Comparison of ENCODE assay signal across 25 mouse cellular contexts in the genomic region with DNA sequence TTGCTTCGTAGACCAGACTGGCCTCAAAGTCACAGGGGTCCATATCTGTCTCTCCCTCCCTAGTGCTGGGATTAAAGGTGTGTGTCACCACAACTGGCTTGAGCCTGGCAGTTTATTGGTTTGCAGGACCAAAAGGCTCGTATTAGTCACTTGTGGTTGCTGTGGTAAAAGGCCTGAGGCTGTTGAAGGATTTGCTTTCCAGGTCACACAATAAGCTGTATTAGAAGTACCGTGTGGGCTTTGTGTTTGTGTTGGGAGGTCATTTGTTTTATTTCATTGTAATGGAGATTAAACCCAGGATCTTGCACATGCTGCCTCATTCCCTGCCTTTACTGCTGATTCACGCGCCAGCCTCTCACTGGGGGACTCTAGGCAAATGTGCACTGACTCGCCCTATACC. TPM values are rescaled to one million over a fixed set of nuclear protein-coding genes. Genes with fewer than 3 reads are reported as not detected.
DNase-seq lines count a peak whose midpoint lies in the region; ATAC-seq and TF ChIP-seq lines count a peak whose summit lies in the region.
"Had no signal": no experiment of that assay in that cellular context is flagged by ENCODE, and none has a peak within 500 bp of the region (broad histone marks: within the 10 kb centered on the region; RNA-seq: fewer than 3 reads in every experiment).

No protein-coding gene starts in this region.

- no peak for TF ChIP-seq CTCF in liver, adult 2 months (IDR thresholded peaks at IDR 0.05; ENCODE audit: low read depth, low read length)

- H3K4me1 ChIP-seq in liver, adult 2 months (ENCODE audit: control insufficient read depth, insufficient read depth, low read length): peaks cover 6% of the 10 kb centered on the region; the same call in 1 of the 2 replicates
- no peaks in the 10 kb centered on the region for H3K4me1 ChIP-seq in intestine, embryonic 16.5 days (ENCODE audit: control insufficient read depth, insufficient read depth, low read length)
- H3K4me1 ChIP-seq: heart, embryonic 13.5 days; hindbrain, embryonic 15.5 days had no signal

- no peaks in the 10 kb centered on the region for H3K36me3 ChIP-seq in liver, adult 2 months (ENCODE audit: control insufficient read depth, insufficient read depth, low read length)
- no peaks in the 10 kb centered on the region for H3K36me3 ChIP-seq in intestine, embryonic 16.5 days (ENCODE audit: control insufficient read depth, insufficient read depth, low read length)
- H3K36me3 ChIP-seq: forebrain, embryonic 10.5 days; heart, embryonic 13.5 days; hindbrain, embryonic 15.5 days had no signal

- no peaks in the 10 kb centered on the region for H3K27me3 ChIP-seq in liver, adult 2 months (ENCODE audit: control insufficient read depth, insufficient read depth, low read length)
- H3K27me3 ChIP-seq in intestine, embryonic 16.5 days (replicated peaks; ENCODE audit: control insufficient read depth, insufficient read depth, low read length): no peaks in the 10 kb centered on the region
- H3K27me3 ChIP-seq: heart, embryonic 13.5 days; hindbrain, embryonic 15.5 days had no signal

- WGBS in liver, adult 2 months: 89% methylated on average over 6 of the region's 6 CpGs
- 74% methylated on average over 6 of the region's 6 CpGs for WGBS in intestine, embryonic 16.5 days

- H3K9me3 ChIP-seq in intestine, embryonic 16.5 days (ENCODE audit: control insufficient read depth, low read length): no peaks in the 10 kb centered on the region
- H3K9me3 ChIP-seq: forebrain, embryonic 10.5 days; heart, embryonic 13.5 days; hindbrain, embryonic 15.5 days had no signal

- H3K4me2 ChIP-seq in intestine, embryonic 16.5 days (ENCODE audit: low read depth, low read length): no peak overlapping the region
- H3K4me2 ChIP-seq: heart, embryonic 13.5 days; hindbrain, embryonic 15.5 days had no signal

- no peak overlapping the region for H3K9ac ChIP-seq in liver, adult 2 months (ENCODE audit: low read depth, low read length)
- no peak overlapping the region for H3K9ac ChIP-seq in intestine, embryonic 16.5 days (ENCODE audit: low read depth, low read length)
- H3K9ac ChIP-seq: heart, embryonic 13.5 days; hindbrain, embryonic 15.5 days had no signal

- peak overlapping the region; percentile 59 for H3K27ac ChIP-seq in liver, adult 2 months (replicated peaks; ENCODE audit: insufficient read depth, low read depth, low read length)
- H3K27ac ChIP-seq in intestine, embryonic 16.5 days (ENCODE audit: low read length): no peak overlapping the region
- H3K27ac ChIP-seq: forebrain, embryonic 10.5 days; gastrocnemius, adult 2 months; heart, embryonic 13.5 days; hindbrain, embryonic 15.5 days had no signal

- no peak for TF ChIP-seq POLR2A in liver, adult 2 months (IDR thresholded peaks at IDR 0.05; ENCODE audit: extremely low read depth, insufficient read depth, low read length)

- H3K4me3 ChIP-seq in liver, adult 2 months (ENCODE audit: insufficient read depth, low read depth, low read length): no peak overlapping the region
- no peak overlapping the region for H3K4me3 ChIP-seq in intestine, embryonic 16.5 days (ENCODE audit: low read length)
- H3K4me3 ChIP-seq: forebrain, embryonic 10.5 days; gastrocnemius, adult 2 months; heart, embryonic 13.5 days; hindbrain, embryonic 15.5 days had no signal

- no peak for ATAC-seq in intestine, embryonic 16.5 days
- ATAC-seq: activated CD4-positive, CD25-positive, alpha-beta regulatory T cell, adult 4 months; CD4-positive, CD25-positive, alpha-beta regulatory T cell, adult 4 months; forebrain, embryonic 14.5 days had no signal

- no peak for DNase-seq in liver, adult 2 months (ENCODE audit: extremely low read depth, low read depth, low spot score)
- DNase-seq in liver (no peak), 416B (ENCODE audit: low read depth) (peak; percentile 71)
- DNase-seq in Muller cell, postnatal 12 days (ENCODE audit: inconsistent ontology term): peak; percentile 21
- DNase-seq in fat pad, adult 2 months (ENCODE audit: extremely low read depth, low read depth, low spot score): peak; percentile 56
- no peak for DNase-seq in thymus, postnatal 36 days
- DNase-seq in kidney, postnatal 14 days: no peak
- DNase-seq: adrenal gland, postnatal 14 days; cerebellum, adult 18-20 months; cerebellum, adult 9-11 months; cerebellum, postnatal 36 days; gastrocnemius, adult 2 months; gastrocnemius, postnatal 25 days; heart, adult 11 months; heart, postnatal 36 days had no signal

- no peaks in the 10 kb centered on the region for H3K79me2 ChIP-seq in liver, adult 2 months (ENCODE audit: control insufficient read depth, insufficient read depth, low read length)

RNA-seq across cellular contexts. Expression of gene Acp7, which starts 14.2 kb away (rescaled TPM):
- total RNA-seq in liver, adult 2 months (2014; rRNA removed): not detected in 2 replicates
- polyA plus RNA-seq in liver, adult 2 months (2012; rRNA removed): not detected in 2 replicates
- polyA plus RNA-seq in intestine, embryonic 16.5 days (2015; fragmentation: Nextera tagmentation; extraction: Ambion mirVana): not detected in 2 replicates
- total RNA-seq: adrenal gland, adult 18-20 months; adrenal gland, postnatal 14 days; gastrocnemius, adult 2 months; gastrocnemius, postnatal 25 days; heart, postnatal 36 days had no signal
- polyA plus RNA-seq: activated CD4-positive, CD25-positive, alpha-beta regulatory T cell, adult 4 months; CD4-positive, CD25-positive, alpha-beta regulatory T cell, adult 4 months; forebrain, embryonic 10.5 days; forebrain, embryonic 14.5 days; heart, embryonic 13.5 days; heart, postnatal 0 days; hindbrain, embryonic 11.5 days had no signal

RNA-seq across cellular contexts. Expression of gene Fbxo27, which starts 47.3 kb away (rescaled TPM):
- not detected in 2 replicates for total RNA-seq in liver, adult 2 months (2014; rRNA removed)
- 0.16 and 0.19 TPM in 2 replicates for polyA plus RNA-seq in liver, adult 2 months (2012; rRNA removed)
- polyA plus RNA-seq in intestine, embryonic 16.5 days (2015; fragmentation: Nextera tagmentation; extraction: Ambion mirVana): 2.1 and 3.0 TPM in 2 replicates

RNA-seq across cellular contexts. Expression of gene Pak4, which starts 47.4 kb away (rescaled TPM):
- 4.0 and 7.0 TPM in 2 replicates for total RNA-seq in liver, adult 2 months (2014; rRNA removed)
- polyA plus RNA-seq in liver, adult 2 months (2012; rRNA removed): 14.9 TPM in 2 replicates
- 51.2 and 55.4 TPM in 2 replicates for polyA plus RNA-seq in intestine, embryonic 16.5 days (2015; fragmentation: Nextera tagmentation; extraction: Ambion mirVana)

RNA-seq across cellular contexts. Expression of gene Samd4b, which starts 47.4 kb away (rescaled TPM):
- total RNA-seq in liver, adult 2 months (2014; rRNA removed): 4.1 and 6.9 TPM in 2 replicates
- polyA plus RNA-seq in liver, adult 2 months (2012; rRNA removed): 25.7 and 27.0 TPM in 2 replicates
- polyA plus RNA-seq in intestine, embryonic 16.5 days (2015; fragmentation: Nextera tagmentation; extraction: Ambion mirVana): 7.8 and 9.7 TPM in 2 replicates

Comparison
In these comparisons a context has a peak if more than half of its experiments do, and no peak if none do; other contexts are left out.
1. DNase-seq: peak in 416B (single experiment), Muller cell, postnatal 12 days (single experiment) and fat pad, adult 2 months (single experiment); none in liver, adult 2 months (single experiment), liver (single experiment), thymus, postnatal 36 days (0 of 2) and kidney, postnatal 14 days (single experiment).